Mouse (Mus musculus): ENCODE data around the gene Gm20388. TPM values are rescaled to one million over a fixed set of nuclear protein-coding genes. Genes with fewer than 3 reads are reported as not detected.

The Gm20388 gene
- polyA plus RNA-seq, 1 experiment, result 23.9 TPM

DNA sequence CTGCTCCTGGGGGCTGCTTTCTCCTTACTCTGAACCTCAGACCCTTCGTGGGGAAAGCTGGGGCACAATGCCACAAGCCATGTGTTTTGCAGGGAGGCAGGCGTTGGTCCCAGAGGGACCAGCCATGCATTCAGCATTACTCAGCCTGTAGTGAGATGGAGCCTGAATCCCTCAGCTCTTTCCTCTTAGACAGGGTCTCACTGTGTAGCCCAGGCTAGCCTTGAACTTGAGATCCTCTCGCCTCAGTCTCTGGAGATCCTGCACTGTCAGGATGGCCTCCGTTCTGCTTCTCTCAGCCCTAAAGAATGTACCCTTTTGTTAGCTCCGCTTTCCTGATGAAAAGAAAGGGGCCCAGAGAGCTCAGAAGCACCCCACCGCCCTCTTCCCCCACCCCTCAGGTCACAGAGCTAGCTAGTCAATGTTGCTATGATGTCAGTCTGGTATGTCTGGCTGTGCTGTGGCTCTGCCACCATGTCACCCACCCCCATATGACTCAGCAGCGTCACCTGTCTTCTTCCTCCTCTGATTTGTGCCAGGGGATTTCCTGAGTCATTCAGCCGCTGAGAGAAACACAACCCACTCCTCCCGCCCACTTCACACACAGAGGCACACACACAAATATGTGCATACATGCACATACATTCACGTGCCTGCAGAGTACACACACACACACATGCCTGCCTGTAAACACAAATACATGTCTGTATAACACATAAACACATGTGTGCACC lies 314.9 kb downstream of the Gm20388 start:
- Histone ChIP-seq H3K27ac (ENCODE audit: insufficient read depth, low read length) (no peak overlapping the region), H3K4me1 (ENCODE audit: control insufficient read depth, insufficient read depth, low read length) (no peaks in the 10 kb centered on the region), H3K4me3 (ENCODE audit: insufficient read depth, low read length) (no peak overlapping the region)
- TF ChIP-seq CTCF (IDR thresholded peaks at IDR 0.05; ENCODE audit: extremely low read depth, insufficient read depth, low read length) (no peak), POLR2A (IDR thresholded peaks at IDR 0.05; ENCODE audit: extremely low read depth, insufficient read depth, low read length) (no peak)

DNA sequence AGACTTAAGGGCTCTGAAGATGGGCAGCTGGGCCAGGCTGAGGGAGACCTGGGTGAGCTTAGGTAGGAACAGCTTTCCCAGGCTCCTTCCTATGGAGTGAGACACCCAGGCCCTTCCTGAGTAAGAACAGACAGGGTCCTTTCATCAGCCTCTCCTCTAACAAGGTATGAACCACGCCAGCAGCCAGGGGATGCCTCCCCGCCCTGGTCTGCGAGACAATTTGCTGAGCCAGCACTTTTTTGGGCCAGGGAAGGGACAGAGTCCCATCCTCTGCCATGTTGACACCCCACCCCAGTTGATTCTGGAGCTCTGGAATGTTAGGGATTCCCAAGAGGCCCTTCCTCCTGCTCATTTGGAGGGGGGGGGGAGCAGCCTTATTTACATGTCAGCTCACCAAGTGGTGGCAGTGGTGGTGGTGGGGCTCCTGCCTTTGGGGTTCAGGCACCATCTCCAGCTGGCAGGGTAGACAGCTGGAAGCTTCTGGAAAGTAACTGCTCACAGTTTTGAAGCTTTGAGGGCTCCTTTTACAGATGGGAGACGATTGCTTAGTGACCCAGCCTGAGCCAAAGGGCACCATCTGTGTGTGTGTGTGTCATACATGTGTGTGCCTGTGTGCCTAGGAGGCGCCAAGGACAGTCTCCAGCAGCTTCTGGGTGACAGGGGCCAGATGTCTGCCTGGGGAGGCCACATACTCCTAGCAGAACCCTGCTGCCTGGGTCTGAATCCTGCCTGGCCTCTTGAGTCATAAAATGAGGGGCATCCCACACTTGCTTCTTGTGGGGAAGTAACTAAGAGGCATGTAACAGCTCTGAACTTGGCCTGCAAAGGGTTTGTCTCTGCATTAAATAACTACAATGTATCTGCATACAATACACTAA lies 316.3 kb downstream of the Gm20388 start:
- Histone ChIP-seq H3K27ac (ENCODE audit: insufficient read depth, low read length) (no peak overlapping the region), H3K4me1 (ENCODE audit: control insufficient read depth, insufficient read depth, low read length) (peaks cover 8% of the 10 kb centered on the region), H3K4me3 (ENCODE audit: insufficient read depth, low read length) (no peak overlapping the region)
- no peak for TF ChIP-seq CTCF (IDR thresholded peaks at IDR 0.05; ENCODE audit: extremely low read depth, insufficient read depth, low read length)
- no peak for TF ChIP-seq POLR2A (IDR thresholded peaks at IDR 0.05; ENCODE audit: extremely low read depth, insufficient read depth, low read length)

DNA sequence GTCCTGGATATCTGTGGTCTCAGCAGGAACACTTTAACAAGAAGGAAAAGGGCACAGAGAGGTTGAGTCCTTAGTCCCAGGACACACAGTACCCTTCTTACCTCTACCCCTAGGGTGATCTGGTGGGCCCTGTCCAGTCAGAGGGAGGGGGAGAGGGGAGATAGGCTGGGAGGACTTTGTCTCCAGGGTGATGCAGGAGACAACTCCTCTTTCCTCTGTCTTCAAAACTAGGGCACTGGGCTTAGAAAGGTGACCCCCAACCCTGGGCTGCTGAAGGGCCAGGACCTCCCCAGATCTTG lies 316.9 kb downstream of the Gm20388 start:
- Histone ChIP-seq H3K27ac (ENCODE audit: insufficient read depth, low read length) (no peak overlapping the region), H3K4me3 (ENCODE audit: insufficient read depth, low read length) (peak overlapping the region; percentile 16), H3K4me1 (ENCODE audit: control insufficient read depth, insufficient read depth, low read length) (peaks cover 12% of the 10 kb centered on the region)
- TF ChIP-seq CTCF (IDR thresholded peaks at IDR 0.05; ENCODE audit: extremely low read depth, insufficient read depth, low read length) (no peak), POLR2A (IDR thresholded peaks at IDR 0.05; ENCODE audit: extremely low read depth, insufficient read depth, low read length) (no peak)

DNA sequence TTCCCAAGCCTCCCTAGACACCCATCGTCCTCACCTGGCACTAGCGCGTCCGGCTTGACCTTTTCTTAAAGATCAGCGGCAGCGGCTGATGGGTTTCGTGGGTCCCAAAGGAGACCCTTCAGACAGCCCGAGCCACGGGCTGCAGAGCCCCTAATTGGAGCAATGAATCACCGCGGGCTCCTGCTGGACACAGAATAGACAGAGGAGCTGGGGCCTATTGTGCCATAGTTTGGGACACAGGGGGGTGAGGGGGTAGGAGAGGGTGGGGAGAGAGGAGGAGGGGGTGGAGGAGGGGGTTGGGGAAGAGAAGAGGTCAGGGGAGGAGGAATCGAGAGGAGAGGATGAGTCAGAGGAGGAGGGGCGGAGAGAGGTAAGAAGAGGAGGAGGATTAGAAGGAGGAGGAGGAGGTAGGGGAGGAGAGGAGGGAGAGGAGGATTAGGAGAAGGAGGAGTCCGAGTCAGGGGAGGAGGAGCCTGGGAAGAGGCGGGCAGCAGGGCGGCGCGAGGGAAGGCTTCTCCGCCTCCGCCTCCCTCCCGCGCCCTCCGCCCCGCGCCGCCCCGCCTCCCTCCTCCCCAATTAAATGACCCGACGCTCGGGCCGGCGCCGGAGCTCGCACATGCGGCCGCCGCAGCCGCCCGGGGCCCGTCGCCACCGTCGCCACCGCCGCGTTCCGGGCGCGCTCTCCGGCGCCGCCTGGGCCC lies 317.4 kb downstream of the Gm20388 start, which contains the start of gene Gse1:
Gene Gse1 (plus strand): TSS at position 566 of the 701 bp plus-strand sequence.
- H3K27ac ChIP-seq (ENCODE audit: insufficient read depth, low read length), result no peak within 1 kb of the TSS
- no peak for TF ChIP-seq CTCF (IDR thresholded peaks at IDR 0.05; ENCODE audit: extremely low read depth, insufficient read depth, low read length)
- no peak for TF ChIP-seq POLR2A (IDR thresholded peaks at IDR 0.05; ENCODE audit: extremely low read depth, insufficient read depth, low read length)
- H3K4me1 ChIP-seq (ENCODE audit: control insufficient read depth, insufficient read depth, low read length), result peaks cover 12% of the 10 kb centered on the region
- H3K4me3 ChIP-seq (ENCODE audit: insufficient read depth, low read length), result peak within 1 kb of the TSS; percentile 35

DNA sequence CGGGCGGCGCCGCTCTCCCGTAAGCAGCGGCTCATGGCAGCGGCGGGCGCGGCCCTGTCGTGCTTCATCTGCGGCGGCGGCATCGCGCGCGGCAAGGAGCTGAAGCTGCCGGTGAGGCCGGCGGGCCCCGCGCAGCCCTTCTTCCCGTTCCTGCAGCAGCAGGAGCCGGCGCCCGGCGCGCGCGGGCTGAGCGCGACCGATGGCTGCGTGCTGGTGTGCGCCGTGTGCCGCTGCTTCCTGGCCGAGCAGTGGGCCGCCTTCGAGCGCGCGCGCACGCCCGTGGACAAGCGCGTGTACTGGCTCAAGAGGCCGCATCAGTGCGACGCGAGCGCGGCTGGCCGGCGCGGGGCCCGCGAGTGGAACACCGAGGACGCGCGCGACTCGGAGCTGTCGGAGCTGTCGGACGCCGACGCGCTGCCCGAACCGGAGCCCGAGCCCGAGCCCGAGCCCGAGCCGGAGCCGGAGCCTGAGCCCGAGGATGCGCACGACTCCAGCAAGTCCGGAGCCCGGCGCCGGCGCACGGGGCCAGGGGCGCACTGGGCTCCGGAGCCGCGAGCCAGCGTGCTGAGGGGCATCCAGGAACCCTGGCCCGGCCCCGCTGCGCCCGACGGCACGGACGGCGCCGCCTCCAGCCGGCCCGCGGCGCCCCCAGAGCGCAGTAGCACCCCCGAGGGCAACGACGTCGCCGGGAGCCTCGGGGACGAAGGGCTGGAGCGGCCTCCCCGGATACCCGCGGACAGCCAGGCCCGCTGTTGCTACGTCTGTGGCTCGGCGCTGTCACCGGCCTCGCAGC lies 318.3 kb downstream of the Gm20388 start:
- no peak for TF ChIP-seq CTCF (IDR thresholded peaks at IDR 0.05; ENCODE audit: extremely low read depth, insufficient read depth, low read length)
- no peak for TF ChIP-seq POLR2A (IDR thresholded peaks at IDR 0.05; ENCODE audit: extremely low read depth, insufficient read depth, low read length)
- H3K27ac ChIP-seq (ENCODE audit: insufficient read depth, low read length), result no peak overlapping the region
- peak overlapping the region; percentile 35 for H3K4me3 ChIP-seq (ENCODE audit: insufficient read depth, low read length)
- H3K4me1 ChIP-seq (ENCODE audit: control insufficient read depth, insufficient read depth, low read length), result peaks cover 14% of the 10 kb centered on the region

DNA sequence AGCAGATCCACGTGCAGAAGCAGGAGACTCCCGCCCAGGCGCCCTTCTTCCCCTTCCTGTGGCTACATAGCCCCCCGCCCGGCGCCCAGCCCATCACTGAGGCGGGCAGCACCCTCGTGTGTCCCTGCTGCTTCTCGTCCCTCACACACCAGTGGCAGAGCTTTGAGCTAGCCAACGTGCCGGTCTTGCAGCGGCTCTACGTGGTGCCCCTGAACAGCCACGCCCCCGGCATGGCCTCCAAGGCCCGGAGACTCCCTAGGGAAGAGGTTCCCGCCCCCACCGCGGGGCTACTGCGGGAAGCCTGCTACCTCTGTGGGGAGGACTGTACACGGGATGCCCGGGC lies 318.9 kb downstream of the Gm20388 start:
- Histone ChIP-seq H3K4me3 (ENCODE audit: insufficient read depth, low read length) (peak overlapping the region; percentile 35; the same call in 1 of the 2 replicates), H3K4me1 (ENCODE audit: control insufficient read depth, insufficient read depth, low read length) (peaks cover 14% of the 10 kb centered on the region), H3K27ac (ENCODE audit: insufficient read depth, low read length) (no peak overlapping the region)
- TF ChIP-seq POLR2A (IDR thresholded peaks at IDR 0.05; ENCODE audit: extremely low read depth, insufficient read depth, low read length) (no peak), CTCF (IDR thresholded peaks at IDR 0.05; ENCODE audit: extremely low read depth, insufficient read depth, low read length) (no peak)

DNA sequence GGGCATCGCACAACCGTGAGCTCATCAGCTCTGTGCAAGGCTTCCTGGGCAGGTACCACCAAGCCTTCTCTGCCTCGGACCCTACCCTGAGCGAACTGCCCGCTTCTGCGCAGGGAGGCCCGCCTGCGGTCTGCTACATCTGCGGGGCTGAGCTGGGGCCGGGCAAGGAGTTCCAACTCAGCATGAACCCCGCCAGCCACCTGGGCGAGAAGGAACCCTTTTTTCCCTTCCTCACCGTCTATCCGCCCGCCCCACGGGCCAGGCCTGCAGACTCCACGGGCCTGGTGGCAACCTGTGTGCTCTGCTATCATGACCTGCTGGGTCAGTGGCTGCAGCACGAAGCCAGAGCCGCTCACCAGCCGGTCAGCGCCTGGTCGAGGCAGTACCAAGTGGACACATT lies 319.4 kb downstream of the Gm20388 start:
- H3K4me1 ChIP-seq (ENCODE audit: control insufficient read depth, insufficient read depth, low read length), result peaks cover 14% of the 10 kb centered on the region
- peak overlapping the region; percentile 35; the same call in 1 of the 2 replicates for H3K4me3 ChIP-seq (ENCODE audit: insufficient read depth, low read length)
- TF ChIP-seq CTCF (IDR thresholded peaks at IDR 0.05; ENCODE audit: extremely low read depth, insufficient read depth, low read length) (no peak), POLR2A (IDR thresholded peaks at IDR 0.05; ENCODE audit: extremely low read depth, insufficient read depth, low read length) (no peak)
- H3K27ac ChIP-seq (ENCODE audit: insufficient read depth, low read length), result no peak overlapping the region

DNA sequence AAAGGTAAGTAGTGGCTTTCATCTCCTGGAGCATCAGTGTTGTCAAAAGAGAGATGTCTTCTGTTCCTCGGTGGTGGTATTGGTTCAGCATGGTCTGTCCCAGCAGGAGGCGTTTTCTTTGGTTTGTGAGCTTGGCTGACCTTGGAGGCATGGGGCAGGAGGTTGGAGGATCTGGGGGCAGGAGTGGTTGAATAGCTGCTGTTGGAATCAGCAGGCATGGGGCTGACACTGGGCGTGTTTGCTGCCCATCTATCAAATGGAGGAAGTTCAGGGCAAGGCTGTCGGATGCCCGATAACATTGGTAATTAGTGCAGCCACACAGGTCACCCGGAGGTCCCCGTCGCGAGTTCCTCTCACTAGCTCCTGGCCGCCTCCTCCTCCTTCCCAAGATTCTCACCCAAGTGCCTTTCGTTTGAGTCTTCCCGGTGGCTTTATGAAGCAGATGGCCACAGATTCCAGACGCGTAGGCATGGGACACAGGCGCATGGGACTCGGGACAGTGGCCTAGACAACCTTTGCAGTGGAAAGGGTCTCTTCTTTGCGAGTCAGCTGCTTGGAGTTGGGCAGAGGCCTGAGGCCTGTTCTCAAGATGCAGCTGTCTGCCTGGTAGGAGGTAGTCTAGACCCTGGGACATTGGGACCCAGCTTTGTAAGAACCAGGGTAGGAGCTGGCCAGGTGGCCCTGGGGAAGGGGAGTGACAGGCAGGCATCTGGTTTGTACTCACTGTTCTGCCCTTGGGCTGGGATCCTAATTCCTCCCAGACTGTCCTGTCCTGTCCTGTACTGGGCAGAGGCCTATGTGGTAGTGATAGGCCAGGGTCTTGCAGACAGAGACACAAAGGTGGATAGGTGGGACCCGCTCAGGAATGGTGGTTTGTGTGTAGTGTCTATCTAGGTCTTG lies 320.3 kb downstream of the Gm20388 start:
- no peak overlapping the region for H3K27ac ChIP-seq (ENCODE audit: insufficient read depth, low read length)
- H3K4me3 ChIP-seq (ENCODE audit: insufficient read depth, low read length), result peak overlapping the region; percentile 35
- peaks cover 14% of the 10 kb centered on the region for H3K4me1 ChIP-seq (ENCODE audit: control insufficient read depth, insufficient read depth, low read length)
- no peak for TF ChIP-seq CTCF (IDR thresholded peaks at IDR 0.05; ENCODE audit: extremely low read depth, insufficient read depth, low read length)
- no peak for TF ChIP-seq POLR2A (IDR thresholded peaks at IDR 0.05; ENCODE audit: extremely low read depth, insufficient read depth, low read length)

Measured in cortical plate, adult 2 months (tissue).